Mouse (Mus musculus) ES-E14 (cell line): ENCODE measurements around the gene Vti1b.

Experiments
- CHD2 ChIP-seq: IDR thresholded peaks from 2 replicates; pipeline ENCODE4 v1.6.1; 2014; ENCODE audit warnings: mild to moderate bottlenecking, low read depth, low read length, inconsistent platforms
- HCFC1 ChIP-seq: IDR thresholded peaks from 2 replicates; pipeline ENCODE4 v1.6.1; 2012; ENCODE audit warnings: low read length, inconsistent platforms, borderline replicate concordance; ENCODE audit not compliant: insufficient read depth
- MAFK ChIP-seq: IDR thresholded peaks from 2 replicates; pipeline ENCODE4 v1.6.1; 2014; ENCODE audit warnings: mild to moderate bottlenecking, low read depth, low read length, inconsistent platforms; ENCODE audit not compliant: insufficient read depth
- ZC3H11A ChIP-seq: IDR thresholded peaks from 2 replicates; pipeline ENCODE4 v1.6.1; 2012; ENCODE audit warnings: low read depth, mild to moderate bottlenecking, inconsistent platforms, low read length, borderline replicate concordance
- ZNF384 ChIP-seq: IDR thresholded peaks from 2 replicates; pipeline ENCODE4 v1.6.1; 2012; ENCODE audit warnings: low read depth, low read length, inconsistent platforms

DNA sequence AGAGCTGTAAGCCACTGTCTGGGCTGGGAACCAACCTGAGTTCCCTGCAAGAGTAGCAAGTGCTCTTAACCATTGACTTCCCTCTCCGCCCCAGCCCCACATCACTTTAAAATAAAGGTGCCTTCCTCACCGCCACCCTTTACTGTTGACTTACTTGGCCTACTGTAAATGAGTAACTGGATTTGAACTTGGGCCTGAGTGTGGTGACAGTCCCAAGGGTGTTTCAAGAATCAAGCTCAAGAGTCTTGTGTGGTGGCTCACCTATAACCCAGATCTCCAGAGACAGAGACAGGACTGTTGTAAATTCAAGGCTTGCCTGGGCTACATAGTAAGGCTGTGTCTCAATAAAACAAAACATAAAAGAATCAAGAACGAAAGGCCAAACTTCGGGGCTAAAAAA, 53.5 kb downstream of the Vti1b start:
- TF ChIP-seq CHD2: no peak
- no peak for TF ChIP-seq MAFK
- no peak for TF ChIP-seq ZC3H11A
- no peak for TF ChIP-seq ZNF384
- no peak for TF ChIP-seq HCFC1
